Mouse (Mus musculus) intestine, embryonic 15.5 days (tissue): ENCODE data around the gene Ncor1. TPM values are rescaled to one million over a fixed set of nuclear protein-coding genes. Genes with fewer than 3 reads are reported as not detected.

ENCODE experiments used
- ATAC-seq: fragments of 200-750 bp; cut with Nextera tagmentation; 2 replicates; pipeline ENCODE4 v1.8.0; 2017; ENCODE audit warnings: moderate TSS enrichment, moderate library complexity
- H3K27ac ChIP-seq: fragments of 300-500 bp; sonication (generic); 2 replicates; pipeline ENCODE4 v1.5.1; 2015; ENCODE audit warnings: mild to moderate bottlenecking, inconsistent platforms
- H3K27me3 ChIP-seq: fragments of 300-500 bp; sonication (generic); replicated peaks from 2 replicates; pipeline ENCODE4 v1.6.1; 2015; ENCODE audit warnings: inconsistent platforms
- H3K36me3 ChIP-seq: fragments of 300-500 bp; sonication (generic); 2 replicates; pipeline ENCODE4 v1.6.1; 2015; ENCODE audit warnings: inconsistent platforms
- H3K4me1 ChIP-seq: fragments of 300-500 bp; sonication (generic); replicated peaks from 2 replicates; pipeline ENCODE4 v1.6.1; 2015; ENCODE audit warnings: inconsistent platforms
- H3K4me2 ChIP-seq: fragments of 300-500 bp; sonication (generic); replicated peaks from 2 replicates; pipeline ENCODE4 v1.6.1; 2015; ENCODE audit warnings: mild to moderate bottlenecking, inconsistent platforms
- H3K4me3 ChIP-seq: fragments of 300-500 bp; sonication (generic); replicated peaks from 2 replicates; pipeline ENCODE4 v1.5.1; 2015; ENCODE audit warnings: inconsistent platforms
- H3K9ac ChIP-seq: fragments of 300-500 bp; sonication (generic); 2 replicates; pipeline ENCODE4 v1.6.1; 2015; ENCODE audit warnings: inconsistent platforms
- H3K9me3 ChIP-seq: fragments of 300-500 bp; sonication (generic); 2 replicates; pipeline ENCODE4 v1.6.1; 2016; ENCODE audit warnings: inconsistent platforms
- WGBS: fragments of 180-500 bp; shearing (Covaris S2); methylation state at CpG from one replicate; pipeline ENCODE4 v1.1.7; 2015; 5-methylcytosine and 5-hydroxymethylcytosine counted together
- polyA plus RNA-seq: library from polyadenylated mRNA; unstranded; fragments of >200 nt; fragmentation: Nextera tagmentation; extraction: Ambion mirVana; gene quantifications from 2 replicates; pipeline ENCODE4 v1.2.1, GENCODE M21; 2015

The Ncor1 gene
- 134 and 141 TPM in 2 replicates for polyA plus RNA-seq

- 0% methylated on average over 33 of the region's 33 CpGs for WGBS
- no peaks in the 10 kb centered on the region for H3K9me3 ChIP-seq
- H3K4me3 ChIP-seq, result peak within 1 kb of the TSS; percentile 95
- peak; percentile 62 for ATAC-seq
- no peaks in the 10 kb centered on the region for H3K36me3 ChIP-seq
- H3K4me2 ChIP-seq, result peak within 1 kb of the TSS; percentile 84
- H3K27me3 ChIP-seq, result no peaks in the 10 kb centered on the region
- peaks cover 7% of the 10 kb centered on the region for H3K4me1 ChIP-seq
- H3K27ac ChIP-seq, result peak within 1 kb of the TSS; percentile 99
- peak within 1 kb of the TSS; percentile 100 for H3K9ac ChIP-seq
These were observed at the start of gene Ncor1, which contains the start of gene Pigl for GRCm38 (mm10) chr11:62458276-62458724. TSS of gene Ncor1 (minus strand) at chr11:62458541. TSS of gene Pigl (plus strand) at chr11:62458460.

- Histone ChIP-seq H3K36me3 (no peaks in the 10 kb centered on the region), H3K4me3 (no peak overlapping the region), H3K27ac (no peak overlapping the region), H3K9me3 (no peaks in the 10 kb centered on the region), H3K4me1 (peaks cover 5% of the 10 kb centered on the region; the same call in 1 of the 2 replicates), H3K9ac (no peak overlapping the region), H3K4me2 (no peak overlapping the region), H3K27me3 (no peaks in the 10 kb centered on the region)
- WGBS, result 84% methylated on average over 4 of the region's 4 CpGs
- no peak for ATAC-seq
These were observed 49.3 kb upstream of the Ncor1 start for GRCm38 (mm10) chr11:62507683-62508082.

- H3K27me3 ChIP-seq, result no peaks in the 10 kb centered on the region
These were observed 42.2 kb upstream of the Ncor1 start for GRCm38 (mm10) chr11:62500529-62500928.

GRCm38 (mm10) chr11:62498802-62499201 lies 40.5 kb upstream of the Ncor1 start:
- Histone ChIP-seq H3K36me3 (no peaks in the 10 kb centered on the region), H3K9me3 (no peaks in the 10 kb centered on the region), H3K4me3 (no peak overlapping the region), H3K9ac (no peak overlapping the region), H3K27me3 (no peaks in the 10 kb centered on the region), H3K27ac (no peak overlapping the region), H3K4me2 (no peak overlapping the region), H3K4me1 (peaks cover 21% of the 10 kb centered on the region)
- WGBS, result 90% methylated on average over 2 of the region's 2 CpGs
- ATAC-seq, result no peak

More at GRCm38 (mm10) chr11:62500529-62500928, 42.2 kb upstream of the Ncor1 start:
- 62% methylated on average over 2 of the region's 2 CpGs for WGBS
- H3K9ac ChIP-seq, result no peak overlapping the region
- peaks cover 8% of the 10 kb centered on the region for H3K4me1 ChIP-seq
- H3K9me3 ChIP-seq, result no peaks in the 10 kb centered on the region
- H3K4me3 ChIP-seq, result no peak overlapping the region
- no peaks in the 10 kb centered on the region for H3K36me3 ChIP-seq
- H3K27ac ChIP-seq, result peak overlapping the region; percentile 27
- peak; percentile 69 for ATAC-seq
- no peak overlapping the region for H3K4me2 ChIP-seq

GRCm38 (mm10) chr11:62497181-62497580 lies 38.8 kb upstream of the Ncor1 start:
- H3K4me3 ChIP-seq, result no peak overlapping the region
- H3K27ac ChIP-seq, result no peak overlapping the region
- H3K9ac ChIP-seq, result no peak overlapping the region
- 43% methylated on average over 3 of the region's 3 CpGs for WGBS
- no peaks in the 10 kb centered on the region for H3K36me3 ChIP-seq
- H3K4me1 ChIP-seq, result peaks cover 21% of the 10 kb centered on the region
- no peaks in the 10 kb centered on the region for H3K27me3 ChIP-seq
- ATAC-seq, result 0 out of 2 replicates have a peak, but pooled peaks have one; percentile 1
- no peak overlapping the region for H3K4me2 ChIP-seq
- no peaks in the 10 kb centered on the region for H3K9me3 ChIP-seq

GRCm38 (mm10) chr11:62496151-62496715 lies 37.9 kb upstream of the Ncor1 start:
- H3K4me1 ChIP-seq, result peaks cover 21% of the 10 kb centered on the region
- 69% methylated on average over 5 of the region's 5 CpGs for WGBS
- H3K36me3 ChIP-seq, result no peaks in the 10 kb centered on the region

GRCm38 (mm10) chr11:62495276-62495801 lies 37.0 kb upstream of the Ncor1 start:
- Histone ChIP-seq H3K36me3 (no peaks in the 10 kb centered on the region), H3K4me1 (peaks cover 21% of the 10 kb centered on the region), H3K9ac (peak overlapping the region; percentile 26; the same call in 1 of the 2 replicates), H3K9me3 (no peaks in the 10 kb centered on the region), H3K4me3 (no peak overlapping the region), H3K27ac (peak overlapping the region; percentile 92), H3K27me3 (no peaks in the 10 kb centered on the region), H3K4me2 (peak overlapping the region; percentile 26)
- peak; percentile 73 for ATAC-seq
- WGBS, result 21% methylated on average over 10 of the region's 10 CpGs

More at GRCm38 (mm10) chr11:62496151-62496715, 37.9 kb upstream of the Ncor1 start:
- Histone ChIP-seq H3K4me2 (no peak overlapping the region), H3K9me3 (no peaks in the 10 kb centered on the region), H3K27ac (peak overlapping the region; percentile 92; the same call in 1 of the 2 replicates), H3K4me3 (no peak overlapping the region), H3K9ac (no peak overlapping the region), H3K27me3 (no peaks in the 10 kb centered on the region)
- no peak for ATAC-seq

- no peak overlapping the region for H3K4me3 ChIP-seq
- H3K27ac ChIP-seq, result peak overlapping the region; percentile 92
- peak overlapping the region; percentile 26; the same call in 1 of the 2 replicates for H3K9ac ChIP-seq
- no peaks in the 10 kb centered on the region for H3K9me3 ChIP-seq
- H3K27me3 ChIP-seq, result no peaks in the 10 kb centered on the region
- peaks cover 21% of the 10 kb centered on the region for H3K4me1 ChIP-seq
- H3K36me3 ChIP-seq, result no peaks in the 10 kb centered on the region
- peak; percentile 94 for ATAC-seq
- 4% methylated on average over 6 of the region's 6 CpGs for WGBS
- H3K4me2 ChIP-seq, result peak overlapping the region; percentile 26
These were observed 36.5 kb upstream of the Ncor1 start for GRCm38 (mm10) chr11:62494754-62495275.

- Histone ChIP-seq H3K4me2 (no peak overlapping the region), H3K27me3 (no peaks in the 10 kb centered on the region), H3K9ac (no peak overlapping the region), H3K4me1 (peaks cover 21% of the 10 kb centered on the region), H3K9me3 (no peaks in the 10 kb centered on the region), H3K27ac (no peak overlapping the region), H3K4me3 (no peak overlapping the region), H3K36me3 (no peaks in the 10 kb centered on the region)
- no peak for ATAC-seq
- WGBS, result 90% methylated on average over 6 of the region's 6 CpGs
These were observed 35.4 kb upstream of the Ncor1 start for GRCm38 (mm10) chr11:62493701-62494100.

- 92% methylated on average over 10 of the region's 10 CpGs for WGBS
- no peaks in the 10 kb centered on the region for H3K27me3 ChIP-seq
- no peak overlapping the region for H3K4me3 ChIP-seq
- no peak overlapping the region for H3K9ac ChIP-seq
- H3K36me3 ChIP-seq, result no peaks in the 10 kb centered on the region
- peak; percentile 41; the same call in 1 of the 2 replicates for ATAC-seq
- H3K4me1 ChIP-seq, result no peaks in the 10 kb centered on the region
- no peak overlapping the region for H3K27ac ChIP-seq
- no peak overlapping the region for H3K4me2 ChIP-seq
- H3K9me3 ChIP-seq, result no peaks in the 10 kb centered on the region
These were observed 29.4 kb upstream of the Ncor1 start for GRCm38 (mm10) chr11:62487540-62488350.

- H3K9me3 ChIP-seq, result no peaks in the 10 kb centered on the region
- no peak overlapping the region for H3K9ac ChIP-seq
- no peaks in the 10 kb centered on the region for H3K4me1 ChIP-seq
- WGBS, result 68% methylated on average over 1 of the region's 1 CpGs
- no peaks in the 10 kb centered on the region for H3K27me3 ChIP-seq
- no peaks in the 10 kb centered on the region for H3K36me3 ChIP-seq
- H3K4me3 ChIP-seq, result no peak overlapping the region
- no peak overlapping the region for H3K27ac ChIP-seq
- no peak overlapping the region for H3K4me2 ChIP-seq
- peak; percentile 81 for ATAC-seq
These were observed 28.6 kb upstream of the Ncor1 start for GRCm38 (mm10) chr11:62486949-62487348.

GRCm38 (mm10) chr11:62479581-62479980 lies 21.2 kb upstream of the Ncor1 start:
- Histone ChIP-seq H3K9ac (no peak overlapping the region), H3K36me3 (no peaks in the 10 kb centered on the region), H3K4me1 (no peaks in the 10 kb centered on the region), H3K4me2 (no peak overlapping the region), H3K27ac (no peak overlapping the region), H3K27me3 (no peaks in the 10 kb centered on the region), H3K4me3 (no peak overlapping the region), H3K9me3 (no peaks in the 10 kb centered on the region)
- ATAC-seq, result no peak
- WGBS, result 78% methylated on average over 5 of the region's 5 CpGs
